Mouse (Mus musculus) olfactory bulb, adult 2 months (tissue): ENCODE results near the gene Fancf. TPM values are rescaled to one million over a fixed set of nuclear protein-coding genes. Genes with fewer than 3 reads are reported as not detected.

Source experiments
- H3K27ac ChIP-seq: fragments of 200-500 bp; 2 replicates; pipeline ENCODE4 v1.5.1; 2012; ENCODE audit warnings: low read depth, low read length; ENCODE audit not compliant: insufficient read depth
- H3K4me1 ChIP-seq: fragments of 200-500 bp; 2 replicates; pipeline ENCODE4 v1.6.1; 2012; ENCODE audit warnings: low read length; ENCODE audit not compliant: control insufficient read depth, insufficient read depth
- H3K4me3 ChIP-seq: fragments of 200-500 bp; 2 replicates; pipeline ENCODE4 v1.5.1; 2012; ENCODE audit warnings: mild to moderate bottlenecking, low read depth, low read length, moderate library complexity; ENCODE audit not compliant: insufficient read depth
- CTCF ChIP-seq: fragments of 200-500 bp; IDR thresholded peaks from 2 replicates; pipeline ENCODE4 v1.5.1; 2012; ENCODE audit warnings: low read depth, mild to moderate bottlenecking, low read length, moderate library complexity; ENCODE audit not compliant: insufficient read depth
- POLR2A ChIP-seq: fragments of 200-500 bp; IDR thresholded peaks from 2 replicates; pipeline ENCODE4 v1.6.1; 2012; ENCODE audit warnings: mild to moderate bottlenecking, low read depth, low read length, moderate library complexity; ENCODE audit not compliant: insufficient read depth
- WGBS: fragments of 180-500 bp; shearing (Covaris S2); methylation state at CpG from one replicate; pipeline ENCODE4 v1.1.7; 2018; 5-methylcytosine and 5-hydroxymethylcytosine counted together
- polyA plus RNA-seq: library from polyadenylated mRNA; stranded (reverse); fragments of >200 nt; gene quantifications from 2 replicates; pipeline ENCODE4 v1.2.4, GENCODE M21; 2012; ENCODE audit warnings: low replicate concordance; ENCODE audit not compliant: missing spikeins, insufficient read depth, insufficient read length

Fancf gene
- not detected in 2 replicates for polyA plus RNA-seq

GRCm38 (mm10) chr7:51862097-51862492 is at the start of gene Fancf:
TSS of gene Fancf (minus strand) at chr7:51862267.
- TF ChIP-seq POLR2A, result peak; percentile 36
- no peak for TF ChIP-seq CTCF
- Histone ChIP-seq H3K27ac (peak within 1 kb of the TSS; percentile 83), H3K4me3 (peak within 1 kb of the TSS; percentile 84), H3K4me1 (peaks cover 5% of the 10 kb centered on the region)
- WGBS, result 2% methylated on average over 43 of the region's 43 CpGs

- Histone ChIP-seq H3K4me3 (no peak overlapping the region), H3K27ac (no peak overlapping the region), H3K4me1 (no peaks in the 10 kb centered on the region)
- TF ChIP-seq POLR2A (no peak), CTCF (no peak)
- WGBS, result 52% methylated on average over 6 of the region's 6 CpGs
These were observed 37.0 kb upstream of the Fancf start for GRCm38 (mm10) chr7:51899066-51899465.

DNA sequence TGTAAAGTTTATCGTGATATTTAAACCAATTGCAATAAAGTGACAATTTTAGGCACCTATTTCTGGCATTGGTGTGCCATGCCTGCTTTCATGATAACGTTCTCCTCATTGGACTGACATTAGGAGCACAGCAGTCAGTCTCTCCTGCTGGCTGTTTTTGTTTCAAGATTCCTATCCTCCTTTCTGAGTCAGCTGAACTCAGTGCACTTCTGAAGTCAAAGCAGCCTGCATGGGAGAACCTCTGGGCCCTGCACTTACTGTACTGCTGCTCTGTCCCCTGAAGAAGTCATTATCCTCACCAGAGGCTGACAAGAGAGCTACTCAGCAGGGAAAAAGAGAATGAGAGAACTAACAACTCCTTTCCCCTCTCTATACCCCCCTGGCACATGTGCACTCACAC is 32.9 kb upstream of the Fancf start:
- WGBS, result 78% methylated on average over 2 of the region's 2 CpGs

GRCm38 (mm10) chr7:51894133-51894801 is 32.2 kb upstream of the Fancf start:
- 94% methylated on average over 4 of the region's 4 CpGs for WGBS
- H3K27ac ChIP-seq, result no peak overlapping the region
- H3K4me3 ChIP-seq, result no peak overlapping the region

More for the DNA sequence above, 32.9 kb upstream of the Fancf start:
- Histone ChIP-seq H3K4me3 (no peak overlapping the region), H3K27ac (no peak overlapping the region), H3K4me1 (no peaks in the 10 kb centered on the region)
- TF ChIP-seq CTCF, result no peak
- no peak for TF ChIP-seq POLR2A

DNA sequence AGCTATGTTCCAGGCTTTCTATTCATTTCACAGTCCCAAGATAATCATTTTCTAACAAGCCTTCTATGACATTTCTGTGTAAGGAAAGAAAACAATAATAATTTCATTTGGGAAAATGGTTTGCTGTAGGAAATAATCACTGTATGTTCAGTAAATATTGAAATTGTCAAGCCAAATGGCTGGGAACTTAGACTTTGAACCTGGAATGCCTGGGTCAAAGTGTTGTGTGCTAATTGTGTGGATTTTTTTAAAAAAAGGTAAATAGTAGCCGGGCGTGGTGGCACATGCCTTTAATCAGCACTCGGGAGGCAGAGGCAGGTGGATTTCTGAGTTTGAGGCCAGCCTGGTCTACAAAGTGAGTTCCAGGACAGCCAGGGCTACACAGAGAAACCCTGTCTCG is 30.9 kb upstream of the Fancf start:
- TF ChIP-seq CTCF, result no peak
- TF ChIP-seq POLR2A, result no peak
- H3K27ac ChIP-seq, result no peak overlapping the region
- no peaks in the 10 kb centered on the region for H3K4me1 ChIP-seq
- no peak overlapping the region for H3K4me3 ChIP-seq
- 89% methylated on average over 4 of the region's 4 CpGs for WGBS

More at GRCm38 (mm10) chr7:51894133-51894801, 32.2 kb upstream of the Fancf start:
- no peaks in the 10 kb centered on the region for H3K4me1 ChIP-seq
- TF ChIP-seq CTCF, result no peak
- no peak for TF ChIP-seq POLR2A

DNA sequence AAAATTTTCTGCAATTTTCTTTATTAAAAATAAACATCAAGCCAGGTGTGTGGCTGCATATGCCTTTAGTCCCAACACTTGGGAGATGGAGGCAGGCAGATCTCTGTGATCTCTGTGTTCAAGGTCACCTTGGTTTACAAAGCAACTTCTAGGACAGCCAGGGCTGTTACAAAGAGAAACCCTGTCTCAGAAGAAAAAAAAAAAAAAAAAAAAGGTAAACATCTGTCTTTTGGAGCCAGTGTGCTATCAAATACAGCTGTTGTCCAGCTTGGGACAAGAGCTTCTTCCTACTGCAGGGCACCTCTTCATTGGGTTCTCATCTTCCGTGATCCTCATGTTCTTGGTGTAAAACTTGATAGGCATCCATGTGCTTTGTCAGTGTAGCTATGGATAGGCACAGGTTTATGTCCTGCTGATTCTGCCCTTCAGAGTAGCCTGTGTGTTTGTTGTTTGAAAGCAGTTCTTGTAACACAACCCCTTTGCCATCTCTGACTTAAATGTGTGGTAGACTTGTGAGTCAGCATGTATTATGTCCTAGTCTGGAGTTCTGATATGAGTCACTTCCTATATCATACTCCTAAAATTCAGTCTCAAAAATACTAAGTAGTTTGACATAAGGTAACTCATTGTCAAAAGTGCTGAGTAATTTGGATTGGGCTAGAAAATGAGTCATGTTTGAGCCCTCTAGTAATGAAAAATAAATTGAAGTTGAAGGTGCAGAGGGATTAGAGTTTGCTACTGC is 30.3 kb upstream of the Fancf start:
- Histone ChIP-seq H3K4me3 (no peak overlapping the region), H3K27ac (no peak overlapping the region), H3K4me1 (no peaks in the 10 kb centered on the region)
- no peak for TF ChIP-seq CTCF
- no peak for TF ChIP-seq POLR2A
- 95% methylated on average over 1 of the region's 1 CpGs for WGBS

- H3K4me3 ChIP-seq, result no peak overlapping the region
- TF ChIP-seq POLR2A (no peak), CTCF (no peak)
- H3K4me1 ChIP-seq, result no peaks in the 10 kb centered on the region
- H3K27ac ChIP-seq, result no peak overlapping the region
- 95% methylated on average over 7 of the region's 7 CpGs for WGBS
These were observed 27.5 kb upstream of the Fancf start for GRCm38 (mm10) chr7:51889601-51890000.

GRCm38 (mm10) chr7:51887678-51888567 is 25.9 kb upstream of the Fancf start:
- 90% methylated on average over 11 of the region's 11 CpGs for WGBS
- Histone ChIP-seq H3K27ac (no peak overlapping the region), H3K4me3 (no peak overlapping the region), H3K4me1 (no peaks in the 10 kb centered on the region)
- TF ChIP-seq POLR2A, result no peak
- TF ChIP-seq CTCF, result no peak

DNA sequence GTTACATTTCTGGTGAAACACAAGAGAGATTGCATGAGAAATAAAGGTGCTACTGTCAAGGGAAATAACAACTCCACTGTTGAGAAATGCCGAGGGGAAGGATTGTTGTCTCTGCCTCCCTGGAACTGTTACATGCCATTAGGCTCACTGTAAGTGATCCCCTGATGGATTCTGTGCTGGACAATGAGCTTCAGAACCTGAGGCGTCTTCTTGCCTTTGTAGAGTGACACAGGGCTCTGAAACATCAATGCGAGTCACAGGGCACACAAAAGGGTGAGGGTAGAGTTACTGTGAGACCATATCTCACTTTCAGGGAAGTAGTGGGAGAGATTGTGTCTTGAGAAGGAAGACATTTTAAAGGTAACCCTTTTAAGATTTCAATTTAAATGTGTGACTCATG is 23.3 kb upstream of the Fancf start:
- Histone ChIP-seq H3K4me3 (no peak overlapping the region), H3K4me1 (no peaks in the 10 kb centered on the region), H3K27ac (no peak overlapping the region)
- 88% methylated on average over 3 of the region's 3 CpGs for WGBS
- TF ChIP-seq POLR2A, result no peak
- no peak for TF ChIP-seq CTCF

- TF ChIP-seq CTCF (no peak), POLR2A (no peak)
- Histone ChIP-seq H3K27ac (no peak overlapping the region), H3K4me1 (peaks cover 10% of the 10 kb centered on the region), H3K4me3 (no peak overlapping the region)
- 89% methylated on average over 4 of the region's 4 CpGs for WGBS
These were observed 18.1 kb upstream of the Fancf start for GRCm38 (mm10) chr7:51880121-51880520.
